Mouse (Mus musculus) liver, embryonic 14.5 days (tissue): ENCODE measurements around the gene Calml3.

Source experiments
- CTCF ChIP-seq: IDR thresholded peaks from 2 replicates; pipeline ENCODE4 v1.5.1; 2016; ENCODE audit warnings: antibody characterized with exemption, low read depth, control low read depth
- EP300 ChIP-seq: IDR thresholded peaks from 2 replicates; pipeline ENCODE4 v1.6.1; 2016; ENCODE audit warnings: antibody characterized with exemption, low read depth

DNA sequence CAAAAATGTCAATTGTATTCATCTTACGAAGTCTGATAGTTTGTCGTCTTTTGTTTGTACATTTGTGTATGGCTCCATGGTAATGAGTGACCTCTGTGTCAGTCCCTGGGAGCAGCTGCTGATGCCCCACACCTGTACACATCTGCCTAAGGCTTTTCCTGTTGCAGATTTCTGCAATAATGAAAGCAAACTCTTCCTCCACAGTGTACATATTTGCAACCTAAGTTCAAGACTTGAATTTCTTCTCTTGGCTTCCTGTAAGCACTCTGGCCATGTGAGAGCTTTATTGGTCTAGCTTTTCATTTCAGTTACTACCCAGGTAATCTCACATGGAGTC, 14.6 kb upstream of the Calml3 start:
- TF ChIP-seq CTCF: no peak
- TF ChIP-seq EP300: no peak
